Mouse (Mus musculus): ENCODE measurements around the gene Clpx.
"Not testable (repeated sequence)": the region's sequence is repeated elsewhere in the genome, so short reads cannot be mapped to it uniquely, and the experiment has no call there.

Gene Clpx

DNA sequence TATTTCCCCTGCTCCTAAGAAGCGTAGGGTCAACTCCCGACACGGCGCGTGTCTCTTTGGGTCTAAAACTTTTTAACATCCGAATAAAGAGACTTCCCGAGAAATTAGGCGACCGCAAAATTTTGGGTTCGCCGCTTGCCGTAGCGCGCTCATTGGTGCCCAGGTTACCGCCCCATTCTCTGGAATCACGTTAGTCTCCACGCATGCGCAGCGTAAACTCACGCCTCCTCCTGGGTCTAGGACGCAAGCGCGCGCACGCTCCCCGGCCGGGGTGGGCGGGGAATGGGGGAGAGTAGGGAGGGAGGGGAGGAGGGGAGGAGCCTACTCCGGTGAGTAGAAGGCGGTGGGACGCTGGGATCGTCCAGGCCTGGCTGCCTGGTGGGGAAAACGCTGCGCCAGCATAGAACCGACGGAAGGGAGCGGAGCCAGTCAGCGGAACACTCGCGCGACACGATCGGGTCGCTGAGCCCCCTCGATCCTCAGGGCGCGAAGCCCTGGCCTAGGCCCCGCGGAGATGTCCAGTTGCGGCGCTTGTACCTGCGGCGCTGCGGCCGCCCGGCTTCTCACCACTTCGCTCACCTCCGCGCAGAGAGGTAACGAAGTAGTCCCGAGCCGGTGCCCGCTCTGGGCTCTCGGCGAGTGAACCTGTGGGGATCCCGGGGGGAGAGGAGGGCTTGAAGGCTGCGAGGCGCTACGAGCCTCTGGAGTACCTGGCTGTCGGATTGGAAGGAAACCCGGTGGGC lies at the start of gene Clpx:
Gene Clpx (plus strand): TSS at position 288 of the 743 bp plus-strand sequence.
- DNase-seq (ENCODE audit: low read depth) = peak; percentile 99

DNA sequence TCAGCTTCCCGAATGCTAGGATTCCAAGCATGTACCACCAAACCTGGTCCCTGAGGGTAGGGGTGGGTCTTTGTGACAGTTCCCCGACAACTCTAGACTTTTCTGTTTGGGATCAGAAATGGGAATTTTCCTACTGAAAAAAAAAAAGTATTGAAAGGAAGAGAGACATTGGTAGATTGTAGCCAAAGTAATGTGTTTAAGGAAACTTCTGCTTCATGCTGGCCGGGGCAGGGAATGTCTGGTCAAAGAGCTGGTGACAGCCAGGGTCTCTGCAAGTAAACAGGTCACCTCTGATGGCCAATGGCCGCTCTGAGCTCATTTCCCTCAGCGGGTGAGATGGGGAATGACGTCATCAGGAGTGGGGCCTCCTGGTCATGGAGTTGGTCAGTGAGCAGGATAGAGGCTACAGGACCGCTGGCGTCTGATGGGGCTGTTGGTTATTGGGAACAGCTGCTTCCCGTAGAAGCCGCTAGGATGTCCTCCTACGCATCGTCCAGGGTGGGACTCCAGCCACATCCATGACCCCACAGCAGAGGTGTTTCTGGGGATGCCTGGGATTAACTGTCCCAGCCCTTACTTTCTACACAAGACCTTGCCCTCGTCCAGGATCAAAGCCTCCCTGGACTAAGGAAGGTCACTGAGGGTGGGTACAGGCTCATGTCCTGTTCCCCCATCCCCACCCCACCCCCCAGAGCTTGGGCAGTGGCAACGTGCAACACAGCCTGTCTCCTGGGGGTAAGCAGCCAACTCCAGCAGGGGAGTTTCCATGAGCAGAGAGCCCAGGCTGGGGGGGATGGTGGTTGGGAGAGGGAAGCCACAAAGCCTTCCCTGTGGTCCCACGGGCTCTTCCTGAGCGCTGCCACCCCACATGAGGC lies 46.3 kb upstream of the Clpx start:
- DNase-seq (ENCODE audit: low read depth) = no peak

DNA sequence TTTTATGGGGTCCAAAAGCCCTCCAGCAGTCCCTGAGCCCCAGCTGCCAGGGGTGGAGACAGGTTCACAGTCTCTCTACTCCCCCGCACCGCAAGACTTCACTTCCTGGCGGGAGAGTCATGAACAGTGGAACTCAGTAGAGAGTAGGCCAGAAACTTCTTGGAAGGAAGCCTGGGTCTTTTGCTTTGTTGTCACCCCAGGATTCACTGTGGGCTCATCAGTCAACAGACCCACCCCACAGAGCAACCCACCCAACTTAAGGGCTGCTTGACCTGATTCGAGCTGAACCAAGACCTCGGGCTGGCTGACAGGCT lies 45.7 kb upstream of the Clpx start:
- no peak for DNase-seq (ENCODE audit: low read depth)

DNA sequence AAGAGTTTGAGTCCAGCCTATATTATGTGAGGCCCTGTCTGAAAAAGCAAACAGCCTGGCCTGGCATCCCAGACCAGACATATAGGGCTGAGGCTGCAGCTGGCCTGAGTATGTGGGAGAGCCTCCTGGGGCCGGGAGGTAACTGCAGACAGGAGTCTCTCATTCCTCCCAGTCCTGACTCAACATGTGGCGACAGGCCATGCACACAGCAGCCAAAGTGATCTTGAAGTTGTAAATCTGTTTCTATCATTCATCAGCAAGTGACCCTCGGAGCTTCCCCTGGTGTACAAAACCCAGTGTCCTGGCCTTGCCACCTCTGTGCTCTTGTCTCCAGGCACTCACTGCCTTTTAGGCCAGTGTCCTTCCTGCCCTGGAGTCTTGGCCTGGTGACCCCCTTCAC lies 42.0 kb upstream of the Clpx start:
- no peak for DNase-seq (ENCODE audit: low read depth)

DNA sequence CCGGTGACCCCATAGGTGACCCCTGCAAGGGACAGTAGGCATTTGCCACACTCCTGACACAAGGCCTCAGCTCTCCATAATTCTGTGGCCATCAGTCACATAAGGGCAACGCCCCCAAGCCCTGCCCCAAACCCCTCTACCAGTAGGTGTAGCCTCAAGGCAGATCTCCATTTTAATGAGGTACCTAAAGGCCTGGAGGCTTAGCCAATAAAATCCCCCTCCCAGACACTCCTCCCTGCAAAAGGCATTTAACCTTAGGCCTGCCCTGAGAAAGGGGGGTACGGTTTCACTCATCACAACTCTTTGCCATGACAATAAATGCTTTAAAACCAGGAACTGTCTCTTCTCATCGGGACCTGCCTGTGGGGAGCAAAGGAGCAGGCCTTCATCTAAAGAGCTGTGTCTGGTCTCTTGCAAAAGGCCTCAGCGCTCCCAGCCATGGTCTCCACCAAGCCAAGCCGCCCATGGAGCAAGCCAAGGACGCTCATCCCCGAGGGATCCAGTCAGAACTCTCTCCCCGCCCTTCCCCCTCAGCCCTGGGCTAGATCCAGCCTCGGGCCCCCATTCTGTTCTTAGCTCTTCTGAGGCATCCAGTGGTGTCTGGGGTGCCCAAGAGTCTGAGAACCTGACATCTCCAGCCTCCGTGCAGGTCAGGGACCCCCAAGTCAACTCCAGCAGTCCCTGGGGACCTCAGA lies 38.0 kb upstream of the Clpx start:
- no peak for DNase-seq (ENCODE audit: low read depth)

DNA sequence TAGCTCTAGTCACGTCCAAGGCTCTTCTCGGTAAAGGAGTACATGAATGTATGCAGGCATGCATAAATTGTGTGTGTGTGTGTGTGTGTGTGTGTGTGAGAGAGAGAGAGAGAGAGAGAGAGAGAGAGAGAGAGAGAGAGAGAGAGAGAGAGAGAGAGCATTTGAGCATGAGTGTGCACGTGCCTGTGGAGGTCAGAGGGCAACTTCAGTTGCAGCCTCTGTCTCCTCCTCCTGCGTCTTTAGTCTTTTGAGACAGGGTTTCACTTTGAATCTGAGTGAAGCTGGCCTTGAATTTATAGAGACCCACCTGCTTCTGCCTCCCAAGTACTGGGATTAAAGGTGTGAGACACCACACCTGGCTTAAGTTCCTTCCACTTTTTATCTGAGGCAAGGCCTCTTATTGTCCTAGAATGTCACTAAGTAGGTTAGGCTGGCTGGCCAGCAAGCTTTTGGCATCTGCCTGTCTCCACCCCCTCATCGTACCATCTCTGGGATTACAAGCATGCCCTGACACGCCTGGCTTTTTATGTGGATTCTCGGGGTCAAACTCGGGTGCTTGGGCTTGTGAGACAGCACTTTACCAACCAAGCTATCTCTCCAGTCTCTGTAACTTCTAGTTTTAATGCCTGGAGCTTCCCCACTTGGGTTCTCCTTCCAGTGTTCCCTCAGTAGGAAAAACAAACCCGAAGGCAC lies 36.7 kb upstream of the Clpx start:
- DNase-seq (ENCODE audit: low read depth) = no peak

DNA sequence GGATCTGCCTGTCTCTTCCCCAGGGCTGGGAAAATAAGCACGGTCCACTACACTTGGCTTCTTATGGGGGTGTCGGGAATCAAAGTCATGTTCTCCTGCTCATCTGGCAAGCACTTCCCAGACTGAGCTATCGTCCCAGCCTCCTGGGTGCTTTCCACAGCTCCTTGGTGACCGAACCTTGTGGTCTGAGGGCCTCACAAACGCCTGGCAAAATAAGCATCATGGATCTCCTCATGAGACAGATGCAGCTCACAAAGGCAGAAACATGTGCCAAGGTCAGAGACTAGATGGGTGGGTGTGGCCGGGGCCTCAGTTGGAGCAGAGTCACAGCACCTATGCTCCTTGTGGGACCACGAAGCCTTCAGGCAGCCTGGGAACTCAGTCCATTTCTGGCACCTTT lies 34.7 kb upstream of the Clpx start:
- DNase-seq (ENCODE audit: low read depth) = no peak

DNA sequence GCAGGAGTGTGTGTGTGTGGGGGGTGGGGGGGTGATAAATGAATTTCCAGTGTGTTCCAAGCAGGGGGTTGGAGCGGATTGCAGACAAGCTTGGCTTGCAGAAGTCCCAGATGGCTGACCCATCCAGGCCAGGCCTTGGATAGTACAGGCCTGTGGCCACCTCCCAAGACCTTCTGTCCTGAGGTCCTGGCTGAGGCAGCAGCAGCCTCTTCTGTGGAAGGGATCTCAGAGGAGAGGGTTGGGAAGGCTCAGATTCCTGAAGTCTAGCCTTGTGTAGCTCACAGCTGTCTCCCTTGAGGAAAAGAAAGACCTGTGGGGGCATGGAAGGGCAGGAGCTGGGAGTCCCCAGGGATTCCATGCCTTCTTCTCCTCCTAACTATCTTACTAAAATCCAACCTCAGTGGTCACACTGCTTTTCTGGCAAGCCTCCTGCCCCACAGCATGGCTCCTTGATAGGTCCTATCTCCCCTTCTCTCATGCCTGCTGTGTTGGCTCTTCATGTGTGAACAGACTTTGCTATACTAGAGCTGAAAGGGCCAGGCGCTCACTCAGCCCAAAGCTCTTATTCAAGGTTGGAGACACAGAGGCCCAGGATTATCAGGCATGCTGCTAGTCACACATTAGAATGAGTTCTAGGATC lies 32.3 kb upstream of the Clpx start:
- no peak for DNase-seq (ENCODE audit: low read depth)

DNA sequence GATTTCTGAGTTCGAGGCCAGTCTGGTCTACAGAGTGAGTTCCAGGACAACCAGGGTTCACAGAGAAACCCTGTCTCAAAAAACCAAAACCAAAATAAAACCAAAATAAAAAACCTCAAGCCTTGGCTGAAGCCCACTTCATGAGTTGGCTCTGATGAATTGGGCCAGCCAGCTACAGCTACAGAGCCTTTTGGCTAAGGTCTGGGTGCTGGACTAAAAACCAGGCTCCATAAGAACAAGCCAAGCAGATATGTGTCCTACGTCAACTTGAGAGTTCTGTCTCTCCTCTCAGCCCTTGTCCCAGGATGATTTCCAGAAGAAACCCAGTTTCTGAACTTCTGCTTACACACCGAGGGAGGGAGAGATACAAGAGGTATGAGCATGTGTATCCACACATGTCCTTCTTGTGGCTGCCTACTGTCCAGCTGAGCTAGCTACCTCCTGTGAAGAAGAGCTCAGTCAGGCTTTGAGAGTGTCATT lies 31.4 kb upstream of the Clpx start:
- DNase-seq (ENCODE audit: low read depth) = no peak

DNA sequence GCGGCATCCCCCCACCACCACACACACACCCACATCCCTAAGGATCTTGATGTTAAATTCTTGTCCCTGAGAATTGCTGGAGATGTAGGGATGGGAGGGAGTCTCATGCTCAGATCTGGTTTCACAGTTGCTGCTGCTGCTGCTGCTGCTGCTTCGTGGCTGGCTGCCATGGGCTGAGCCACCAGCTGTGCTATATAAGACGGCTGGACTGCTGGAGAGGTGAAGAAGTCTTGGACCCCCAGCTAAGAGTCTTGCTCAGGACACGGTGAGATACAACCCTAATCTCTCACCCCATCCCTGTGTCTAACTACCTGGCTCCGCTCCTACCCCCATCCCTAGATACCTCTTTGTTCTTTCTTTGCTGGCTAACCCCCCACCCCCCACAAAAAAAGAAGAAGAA lies 29.1 kb upstream of the Clpx start, which contains the start of gene Cilp:
Gene Cilp (plus strand): TSS at position 222 of the 400 bp plus-strand sequence.
- DNase-seq (ENCODE audit: low read depth) = no peak

DNA sequence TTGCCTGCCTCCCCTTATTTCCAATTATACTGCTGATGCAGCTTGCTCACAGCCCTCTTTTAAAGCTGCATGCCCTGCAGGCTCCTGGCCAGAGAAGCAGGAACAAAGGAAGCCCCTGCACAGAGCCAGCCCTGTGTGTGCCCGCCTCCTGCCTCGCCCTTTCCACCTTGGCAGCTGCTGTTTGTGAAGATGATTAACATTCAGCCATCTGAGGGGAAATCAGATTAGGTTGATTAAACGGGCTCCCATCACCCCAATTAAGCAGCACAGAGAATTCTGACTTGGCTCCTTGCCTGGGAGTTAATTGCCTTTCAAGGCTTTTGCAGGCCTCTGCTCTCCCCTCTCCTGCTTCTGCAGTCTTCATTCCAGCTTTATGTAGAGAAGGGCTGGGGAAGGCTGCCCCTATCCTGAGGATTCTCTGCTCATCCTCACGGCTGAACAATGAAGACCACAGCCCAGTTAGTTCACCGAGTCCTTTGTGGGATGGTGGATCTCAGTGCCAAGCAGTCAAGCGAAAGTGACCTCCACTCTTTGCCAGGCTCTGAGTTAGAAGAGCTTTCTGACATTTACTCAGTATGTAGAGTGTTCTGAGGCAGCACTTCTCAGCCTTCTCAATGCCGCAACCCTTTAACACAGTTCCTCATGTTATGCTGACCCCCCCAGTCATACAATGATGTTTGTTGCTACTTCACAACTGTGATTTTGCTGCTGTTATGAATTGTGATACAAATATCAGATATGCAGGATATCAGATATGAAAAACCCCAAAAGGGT lies 26.1 kb upstream of the Clpx start:
- DNase-seq (ENCODE audit: low read depth) = no peak

DNA sequence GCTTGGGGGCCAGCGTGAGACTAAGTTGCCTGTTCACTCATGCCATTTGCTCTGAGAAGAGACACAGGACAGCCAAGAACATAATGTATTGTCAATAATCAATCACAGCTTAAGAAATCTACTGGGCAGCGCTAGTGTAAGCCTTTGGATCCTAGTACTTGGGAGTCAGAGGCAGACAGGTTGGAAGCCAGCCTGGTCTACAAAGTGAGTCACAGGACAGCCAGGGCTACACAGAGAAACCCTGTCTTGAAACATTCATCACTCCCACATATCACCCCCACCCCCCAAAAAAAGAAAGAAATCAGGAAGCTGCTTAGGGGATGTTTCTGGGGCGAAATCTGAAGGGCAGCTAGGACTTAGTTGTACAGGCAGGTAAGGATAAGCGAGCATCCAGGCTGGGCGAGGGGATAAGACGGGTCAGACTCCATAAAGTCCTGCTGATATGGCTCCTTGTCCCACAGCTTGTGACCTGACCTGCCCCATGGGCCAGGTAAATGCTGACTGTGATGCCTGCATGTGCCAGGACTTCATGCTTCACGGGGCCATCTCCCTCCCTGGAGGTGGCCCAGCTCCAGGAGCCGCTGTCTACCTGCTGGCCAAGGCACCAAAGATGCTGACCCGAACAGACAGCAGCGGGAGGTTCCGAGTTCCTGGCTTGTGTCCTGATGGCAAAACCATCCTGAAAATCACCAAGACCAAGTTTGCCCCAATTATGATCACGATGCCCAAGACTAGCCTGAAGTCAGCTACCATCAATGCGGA lies 20.8 kb upstream of the Clpx start:
- DNase-seq (ENCODE audit: low read depth) = no peak

DNA sequence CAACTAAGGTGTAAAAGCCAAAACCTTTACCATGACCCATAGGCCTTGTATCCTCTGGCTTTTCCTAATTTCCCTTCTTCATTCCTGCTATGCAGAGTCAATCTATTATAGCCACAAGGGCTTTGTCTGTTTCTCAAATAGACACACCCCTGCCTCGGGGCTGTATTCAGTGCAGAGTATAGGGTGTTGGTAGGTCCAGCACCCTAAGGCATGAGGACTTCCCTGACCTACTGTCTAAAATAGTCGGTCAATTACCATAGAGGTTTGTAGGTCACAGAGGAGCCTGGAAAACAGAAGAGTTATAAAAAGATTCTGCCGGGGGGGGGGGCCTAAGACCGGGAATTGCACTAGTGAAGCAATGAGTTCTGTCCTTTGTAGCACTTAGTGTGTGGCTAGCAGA lies 20.2 kb upstream of the Clpx start:
- no peak for DNase-seq (ENCODE audit: low read depth)

DNA sequence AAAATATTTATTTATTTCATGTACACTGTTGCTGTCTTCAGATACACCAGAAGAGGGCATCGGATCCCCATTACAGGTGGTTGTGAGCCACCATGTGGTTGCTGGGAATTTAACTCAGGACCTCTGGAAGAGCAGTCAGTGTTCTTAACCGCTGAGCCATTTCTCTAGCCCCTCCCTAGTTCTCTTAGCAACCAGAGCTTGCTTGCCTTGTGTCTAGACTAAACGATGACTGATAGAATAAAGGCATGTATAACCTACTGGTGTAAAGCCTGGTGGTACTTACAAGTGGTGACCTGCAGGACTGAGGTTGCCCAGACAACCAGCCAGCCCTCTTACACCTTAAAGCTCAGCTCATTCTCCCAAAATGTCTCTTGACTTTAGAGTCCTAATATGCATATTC lies 19.2 kb upstream of the Clpx start:
- not testable (repeated sequence) for DNase-seq (ENCODE audit: low read depth)

DNA sequence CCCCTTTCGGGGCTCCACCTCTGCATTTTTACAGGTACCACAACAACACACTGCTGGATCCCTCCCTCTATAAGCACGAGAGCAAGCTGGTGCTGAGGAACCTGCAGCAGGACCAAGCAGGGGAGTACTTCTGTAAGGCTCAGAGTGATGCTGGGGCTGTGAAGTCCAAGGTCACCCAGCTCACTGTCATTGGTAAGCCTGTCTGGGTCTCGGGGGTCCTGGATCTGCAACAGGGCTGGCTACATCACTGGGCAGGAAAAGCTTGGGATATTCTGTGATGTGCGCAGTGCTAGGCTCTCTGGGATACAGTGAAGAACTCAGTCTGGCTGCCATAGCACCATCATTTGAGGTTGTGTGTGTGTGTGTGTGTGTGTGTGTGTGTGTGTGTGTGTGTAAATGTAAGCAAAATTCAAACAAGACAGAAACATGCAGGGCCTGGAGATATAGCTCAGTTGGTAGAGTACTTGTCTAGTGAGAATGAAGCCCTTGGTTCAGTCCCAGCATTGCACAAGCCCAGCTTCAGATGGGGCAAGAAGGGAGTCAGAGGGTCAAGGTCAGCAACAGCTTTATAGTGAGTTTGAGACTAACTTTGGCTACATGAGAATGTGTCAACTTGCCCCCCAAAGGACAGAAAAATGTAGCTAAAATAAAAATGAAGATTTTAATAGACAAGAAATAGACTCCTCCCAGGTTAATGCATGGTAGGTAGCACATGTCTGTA lies 18.1 kb upstream of the Clpx start:
- DNase-seq (ENCODE audit: low read depth) = no peak

DNA sequence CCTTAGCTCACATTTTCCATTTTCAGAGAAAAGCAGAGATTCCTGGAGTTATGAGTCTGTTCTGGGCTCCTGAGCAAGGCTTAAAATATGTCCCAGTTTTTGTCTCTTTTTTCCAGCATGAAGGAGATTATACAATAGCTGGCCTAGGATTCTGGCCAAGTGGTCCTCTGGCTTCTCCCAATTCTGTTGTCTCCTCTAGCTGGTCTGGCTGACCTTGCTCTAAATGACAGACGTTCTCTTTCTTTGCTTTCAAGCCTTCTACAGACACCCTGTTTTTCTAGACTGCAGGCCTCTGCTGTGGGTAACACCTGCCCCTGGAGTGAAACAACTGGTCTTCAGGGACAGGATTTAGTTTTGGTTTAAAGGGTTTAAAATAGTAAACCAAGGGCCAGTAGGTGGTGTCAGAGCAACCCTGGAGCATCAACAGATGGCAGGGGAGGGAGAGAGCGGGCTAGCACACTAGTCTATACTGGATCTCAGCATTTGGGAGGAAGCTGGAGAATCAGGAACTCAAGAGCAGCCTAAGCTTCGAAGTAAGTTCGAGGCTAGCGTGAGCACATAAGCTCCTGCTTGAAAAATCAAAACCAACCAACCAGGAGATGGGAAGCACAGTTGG lies 12.4 kb upstream of the Clpx start:
- no peak for DNase-seq (ENCODE audit: low read depth)

DNA sequence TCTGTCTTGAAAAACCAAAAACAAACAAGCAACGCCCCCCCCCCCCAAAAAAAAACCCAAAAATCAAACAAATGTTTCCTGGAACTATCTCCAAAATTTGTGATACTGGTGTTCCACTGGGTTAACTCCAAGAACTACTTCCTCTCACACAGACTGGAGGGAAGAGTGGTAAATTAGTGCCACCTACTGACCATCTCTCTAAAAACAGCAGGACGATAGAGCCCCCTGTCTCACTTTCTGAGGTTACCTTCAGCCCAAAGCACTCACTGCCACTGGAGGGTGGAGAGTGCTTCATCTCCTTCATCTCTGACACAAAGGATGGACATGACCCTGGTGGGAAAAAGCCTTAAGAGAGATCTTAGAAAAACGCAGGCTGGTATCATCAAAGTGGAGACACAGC lies 10.8 kb upstream of the Clpx start:
- DNase-seq (ENCODE audit: low read depth) = peak; percentile 50

DNA sequence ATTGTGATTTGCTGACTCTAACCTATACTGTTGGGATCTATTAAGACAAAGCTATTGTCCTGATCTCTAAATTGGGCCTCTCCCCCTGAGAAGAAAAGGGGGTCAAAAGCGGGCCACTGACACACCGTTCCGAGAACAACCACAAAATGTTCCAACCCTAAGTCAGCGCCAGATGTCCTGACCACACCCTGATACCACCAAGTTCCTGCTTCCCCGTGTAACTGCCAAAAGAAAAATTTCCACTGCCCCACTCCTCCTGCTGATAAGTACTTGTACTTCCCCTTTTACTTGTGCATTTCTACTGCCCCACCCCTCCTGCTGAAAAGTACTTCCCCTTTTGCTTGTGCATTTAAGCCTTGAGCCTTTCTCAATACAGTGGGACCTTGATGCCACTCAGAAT lies 5.8 kb upstream of the Clpx start:
- not testable (repeated sequence) for DNase-seq (ENCODE audit: low read depth)

DNA sequence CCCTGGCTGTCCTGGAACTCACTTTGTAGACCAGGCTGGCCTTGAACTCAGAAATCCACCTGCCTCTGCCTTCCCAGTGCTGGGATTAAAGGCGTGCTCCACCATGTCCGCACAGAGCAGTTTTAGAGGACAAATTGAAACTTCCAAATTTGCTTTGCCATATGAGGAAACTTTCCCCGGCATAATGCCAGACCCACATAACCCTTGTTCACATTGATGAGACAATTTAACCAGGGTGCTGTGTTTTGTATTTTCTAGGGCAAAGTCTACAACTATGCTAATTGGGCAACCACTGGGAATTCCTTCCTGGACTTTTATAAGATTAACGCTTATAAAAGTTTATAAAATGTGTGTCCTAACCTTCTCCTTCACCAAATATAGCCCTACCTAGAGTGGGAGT lies 4.1 kb upstream of the Clpx start:
- DNase-seq (ENCODE audit: low read depth) = no peak

Measured in c-Kit-positive CD71-positive TER-119-negative erythroid progenitor cells, embryonic 14.5 days (primary cell).